Mouse (Mus musculus) cortical plate, adult 2 months (tissue): ENCODE measurements around the gene Cstf1.

Experiments used
- CTCF ChIP-seq: fragments of 200-500 bp; IDR thresholded peaks from 2 replicates; pipeline ENCODE4 v1.5.1; 2011; ENCODE audit warnings: mild to moderate bottlenecking, control low read depth, low read length; ENCODE audit not compliant: insufficient read depth; ENCODE audit errors: extremely low read depth
- POLR2A ChIP-seq: fragments of 200-500 bp; IDR thresholded peaks from 2 replicates; pipeline ENCODE4 v1.6.1; 2011; ENCODE audit warnings: mild to moderate bottlenecking, low read length, control low read depth; ENCODE audit not compliant: insufficient read depth; ENCODE audit errors: extremely low read depth

GRCm38 (mm10) chr2:172320878-172321277 lies 49.6 kb upstream of the Cstf1 start:
- no peak for TF ChIP-seq CTCF
- no peak for TF ChIP-seq POLR2A
